Mouse (Mus musculus) thymus, adult 2 months (tissue): ENCODE results near the gene Klk1b21.
"Not testable (repeated sequence)": the region's sequence is repeated elsewhere in the genome, so short reads cannot be mapped to it uniquely, and the experiment has no call there.

Source experiments
- CTCF ChIP-seq: fragments of 200-500 bp; IDR thresholded peaks from 2 replicates; pipeline ENCODE4 v1.5.1; 2012; ENCODE audit warnings: mild to moderate bottlenecking, control low read depth, low read length, moderate library complexity, borderline replicate concordance; ENCODE audit not compliant: control insufficient read depth, poor library complexity, insufficient read depth; ENCODE audit errors: extremely low read depth
- POLR2A ChIP-seq: fragments of 200-500 bp; IDR thresholded peaks from 2 replicates; pipeline ENCODE4 v1.6.1; 2012; ENCODE audit warnings: mild to moderate bottlenecking, low read length, control low read depth, moderate library complexity; ENCODE audit not compliant: control insufficient read depth, poor library complexity, insufficient read depth; ENCODE audit errors: extremely low read depth

- TF ChIP-seq CTCF, POLR2A: not testable (repeated sequence)
These were observed at the start of gene Klk1b21 for GRCm38 (mm10) chr7:44102028-44102427.
